Mouse (Mus musculus) ES-Bruce4 (cell line): Measurements from ENCODE around the gene Nfatc4. TPM values are rescaled to one million over a fixed set of nuclear protein-coding genes. Genes with fewer than 3 reads are reported as not detected.
A peak's percentile ranks its signal among the peaks of the same experiment; 100 is the strongest.

ENCODE experiments used
- H3K27ac ChIP-seq: 2 replicates; pipeline ENCODE4 v1.5.1; 2012; ENCODE audit warnings: low read length, inconsistent platforms; ENCODE audit not compliant: insufficient read depth
- H3K27me3 ChIP-seq: 2 replicates; pipeline ENCODE4 v1.6.1; 2012; ENCODE audit warnings: mild to moderate bottlenecking, low read length, inconsistent platforms; ENCODE audit not compliant: control insufficient read depth, poor library complexity, insufficient read depth, severe bottlenecking
- H3K36me3 ChIP-seq: 2 replicates; pipeline ENCODE4 v1.6.1; 2012; ENCODE audit warnings: inconsistent platforms, mild to moderate bottlenecking, low read length, moderate library complexity; ENCODE audit not compliant: control insufficient read depth, poor library complexity, insufficient read depth, severe bottlenecking
- H3K4me1 ChIP-seq: one replicate; pipeline ENCODE4 v1.8.1; 2011; ENCODE audit warnings: low read length; ENCODE audit not compliant: control insufficient read depth, insufficient read depth
- H3K4me3 ChIP-seq: 2 replicates; pipeline ENCODE4 v1.5.1; 2011; ENCODE audit warnings: low read depth, mild to moderate bottlenecking, low read length
- H3K9ac ChIP-seq: 2 replicates; pipeline ENCODE4 v1.6.1; 2012; ENCODE audit warnings: low read depth, mild to moderate bottlenecking, inconsistent platforms; ENCODE audit not compliant: poor library complexity, severe bottlenecking
- H3K9me3 ChIP-seq: replicated peaks from 2 replicates; pipeline ENCODE4 v1.6.1; 2012; ENCODE audit warnings: mild to moderate bottlenecking, low read length, inconsistent platforms; ENCODE audit not compliant: control insufficient read depth, poor library complexity, insufficient read depth, severe bottlenecking
- CTCF ChIP-seq: IDR thresholded peaks from one replicate; pipeline ENCODE4 v1.8.1; 2011; ENCODE audit warnings: low read depth, low read length
- EP300 ChIP-seq: IDR thresholded peaks from 2 replicates; pipeline ENCODE4 v1.6.1; 2011; ENCODE audit warnings: low read depth, low read length; ENCODE audit not compliant: insufficient read depth
- POLR2A ChIP-seq: IDR thresholded peaks from one replicate; pipeline ENCODE4 v1.8.1; 2011; ENCODE audit warnings: low read length; ENCODE audit not compliant: insufficient read depth
- polyA plus RNA-seq: library from polyadenylated mRNA; stranded (reverse); fragments of >200 nt; gene quantifications from 2 replicates; pipeline ENCODE4 v1.2.4, GENCODE M21; 2011; ENCODE audit warnings: low read depth; ENCODE audit not compliant: missing spikeins, insufficient read depth, insufficient read length

Nfatc4 gene
- polyA plus RNA-seq, 1 experiment = 57.7 TPM

DNA sequence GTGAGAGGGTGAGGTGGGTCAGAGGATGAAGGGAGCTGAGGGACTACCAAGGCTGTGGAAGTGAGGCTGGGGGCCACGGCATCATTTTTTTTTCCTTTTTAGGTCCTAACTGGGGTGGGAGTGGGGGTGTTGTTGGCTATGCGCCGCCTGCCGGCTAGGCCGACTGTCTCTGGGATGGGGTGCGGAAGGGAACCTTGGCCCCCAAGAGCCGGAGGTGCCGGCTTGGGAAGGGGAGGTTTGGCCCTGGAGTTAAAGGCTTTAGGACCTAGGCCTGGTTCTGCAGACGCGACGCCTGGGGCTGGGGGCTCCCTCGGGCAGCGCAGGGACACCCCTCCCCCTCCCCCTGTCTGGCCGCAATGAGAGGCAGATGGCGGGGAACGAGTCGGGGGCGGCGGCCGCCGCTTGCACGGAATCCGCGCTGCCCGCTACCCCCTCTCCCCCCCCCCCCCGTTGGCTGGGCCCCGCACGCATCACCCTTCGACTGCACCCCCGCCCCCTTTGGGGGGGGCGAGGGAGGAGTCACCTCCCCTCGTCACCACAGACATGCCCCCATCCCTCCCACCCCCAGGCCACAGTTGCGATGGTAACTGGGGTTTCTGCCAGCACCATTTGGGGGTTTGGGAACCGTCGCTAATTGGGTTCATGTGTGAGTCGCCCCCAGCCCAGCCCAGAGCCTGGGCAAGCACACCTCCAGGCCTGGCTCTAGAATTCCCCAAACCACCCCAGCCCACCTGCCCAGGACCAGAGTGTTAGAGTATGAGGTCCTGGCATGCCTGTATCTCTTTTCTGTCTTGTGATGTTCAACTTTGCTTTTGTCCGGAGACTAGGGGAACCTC is 2.5 kb downstream of the Nfatc4 start:
- Histone ChIP-seq H3K27ac (no peak overlapping the region), H3K9ac (peak overlapping the region; percentile 97), H3K4me3 (peak overlapping the region; percentile 69), H3K9me3 (no peaks in the 10 kb centered on the region), H3K36me3 (peaks cover 2% of the 10 kb centered on the region; the same call in 1 of the 2 replicates), H3K27me3 (no peaks in the 10 kb centered on the region), H3K4me1 (peaks cover 7% of the 10 kb centered on the region)
- TF ChIP-seq POLR2A (no peak), EP300 (no peak), CTCF (no peak)

DNA sequence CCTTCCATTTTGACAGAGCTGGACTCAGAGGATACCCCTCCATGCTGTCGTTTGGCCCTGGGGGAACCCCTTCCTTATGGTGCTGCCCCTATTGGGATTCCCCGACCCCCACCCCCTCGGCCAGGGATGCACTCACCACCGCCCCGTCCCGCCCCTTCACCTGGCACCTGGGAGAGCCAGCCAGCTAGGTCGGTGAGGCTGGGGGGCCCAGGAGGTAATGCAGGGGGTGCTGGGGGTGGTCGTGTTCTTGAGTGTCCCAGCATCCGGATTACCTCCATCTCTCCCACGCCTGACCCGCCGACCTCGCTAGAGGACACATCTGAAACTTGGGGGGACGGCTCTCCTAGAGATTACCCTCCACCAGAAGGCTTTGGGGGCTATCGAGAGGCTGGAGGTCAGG is 3.2 kb downstream of the Nfatc4 start:
- peaks cover 2% of the 10 kb centered on the region; the same call in 1 of the 2 replicates for H3K36me3 ChIP-seq
- H3K4me1 ChIP-seq = peaks cover 10% of the 10 kb centered on the region
- H3K4me3 ChIP-seq = peak overlapping the region; percentile 69
- peak overlapping the region; percentile 97 for H3K9ac ChIP-seq
- H3K27ac ChIP-seq = no peak overlapping the region
- no peaks in the 10 kb centered on the region for H3K9me3 ChIP-seq
- TF ChIP-seq CTCF (no peak), EP300 (no peak), POLR2A (no peak)
- H3K27me3 ChIP-seq = no peaks in the 10 kb centered on the region

DNA sequence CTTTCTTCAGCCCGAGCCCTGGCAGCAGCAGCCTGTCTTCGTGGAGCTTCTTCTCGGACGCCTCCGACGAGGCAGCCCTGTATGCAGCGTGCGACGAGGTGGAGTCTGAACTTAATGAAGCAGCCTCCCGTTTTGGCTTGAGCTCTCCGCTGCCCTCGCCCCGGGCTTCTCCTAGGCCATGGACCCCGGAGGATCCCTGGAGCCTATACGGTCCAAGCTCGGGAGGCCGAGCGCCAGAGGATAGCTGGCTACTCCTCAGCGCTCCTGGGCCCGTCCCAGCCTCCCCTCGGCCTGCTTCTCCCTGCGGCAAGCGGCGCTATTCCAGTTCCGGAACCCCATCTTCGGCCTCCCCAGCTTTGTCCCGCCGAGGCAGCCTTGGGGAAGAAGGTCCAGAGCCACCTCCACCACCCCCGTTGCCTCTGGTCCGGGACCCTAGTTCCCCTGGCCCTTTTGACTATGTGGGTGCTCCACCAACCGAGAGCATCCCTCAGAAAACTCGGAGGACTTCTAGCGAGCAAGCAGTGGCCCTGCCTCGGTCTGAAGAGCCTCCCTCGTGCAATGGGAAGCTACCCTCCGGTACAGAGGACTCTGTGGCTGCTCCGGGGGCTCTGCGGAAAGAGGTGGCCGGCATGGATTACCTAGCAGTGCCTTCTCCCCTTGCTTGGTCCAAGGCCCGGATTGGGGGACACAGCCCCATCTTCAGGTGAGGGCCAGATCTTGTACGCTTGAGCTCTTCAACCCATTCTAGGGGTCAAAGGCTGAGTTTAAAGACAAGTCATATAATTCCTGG is 3.8 kb downstream of the Nfatc4 start:
- H3K4me1 ChIP-seq = peaks cover 15% of the 10 kb centered on the region
- peaks cover 2% of the 10 kb centered on the region; the same call in 1 of the 2 replicates for H3K36me3 ChIP-seq
- H3K27ac ChIP-seq = no peak overlapping the region
- peak overlapping the region; percentile 97 for H3K9ac ChIP-seq
- H3K27me3 ChIP-seq = no peaks in the 10 kb centered on the region
- peak overlapping the region; percentile 69 for H3K4me3 ChIP-seq
- TF ChIP-seq POLR2A (no peak), CTCF (no peak), EP300 (no peak)
- no peaks in the 10 kb centered on the region for H3K9me3 ChIP-seq

DNA sequence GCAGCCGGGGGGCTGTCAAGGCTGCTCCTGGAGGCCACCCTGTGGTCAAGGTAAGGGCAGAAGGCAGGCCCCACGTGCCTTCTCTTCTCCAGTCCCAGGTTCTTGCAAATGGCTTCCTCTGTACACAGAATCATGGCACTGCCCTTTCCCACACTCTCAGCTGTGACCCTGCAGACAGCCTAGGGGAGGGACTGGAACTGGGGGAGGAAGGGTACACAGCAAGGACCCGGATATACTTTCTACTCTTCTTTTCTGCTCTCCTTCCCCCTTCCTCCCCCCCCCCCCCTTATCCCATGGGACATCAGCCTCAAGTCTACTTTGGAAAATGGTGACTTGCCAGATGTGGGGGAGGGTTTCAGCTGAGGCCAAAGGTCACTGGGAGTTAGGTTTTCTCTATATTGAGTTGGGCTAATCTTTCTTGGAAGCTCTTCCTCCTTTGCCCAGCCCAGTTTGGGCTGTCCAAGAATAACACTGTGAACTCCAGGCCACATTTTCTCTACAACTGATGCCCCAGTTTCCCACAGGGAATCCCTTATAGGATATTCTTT is 5.8 kb downstream of the Nfatc4 start:
- H3K9me3 ChIP-seq = no peaks in the 10 kb centered on the region
- H3K4me3 ChIP-seq = no peak overlapping the region
- peaks cover 2% of the 10 kb centered on the region; the same call in 1 of the 2 replicates for H3K36me3 ChIP-seq
- no peak overlapping the region for H3K27ac ChIP-seq
- no peak overlapping the region for H3K9ac ChIP-seq
- TF ChIP-seq POLR2A (no peak), EP300 (no peak), CTCF (no peak)
- no peaks in the 10 kb centered on the region for H3K27me3 ChIP-seq
- peaks cover 31% of the 10 kb centered on the region for H3K4me1 ChIP-seq

DNA sequence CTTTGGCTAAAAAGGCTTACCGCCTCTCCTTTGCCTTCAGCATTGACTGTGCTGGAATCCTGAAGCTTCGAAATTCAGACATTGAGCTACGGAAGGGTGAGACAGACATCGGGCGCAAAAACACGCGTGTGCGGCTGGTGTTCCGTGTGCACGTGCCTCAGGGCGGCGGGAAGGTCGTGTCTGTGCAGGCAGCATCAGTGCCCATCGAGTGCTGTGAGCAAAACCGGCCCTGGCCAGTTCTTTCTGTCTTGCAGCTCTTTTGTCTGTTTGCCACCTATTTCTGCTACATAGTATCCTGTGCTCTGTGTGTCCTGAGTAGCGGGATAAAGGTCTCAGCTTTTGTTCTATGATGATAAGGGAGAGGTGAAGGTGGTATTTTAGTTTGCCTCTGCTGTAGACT is 6.9 kb downstream of the Nfatc4 start:
- H3K27ac ChIP-seq = peak overlapping the region; percentile 55
- no peak overlapping the region for H3K9ac ChIP-seq
- peaks cover 40% of the 10 kb centered on the region for H3K4me1 ChIP-seq
- no peaks in the 10 kb centered on the region for H3K27me3 ChIP-seq
- no peaks in the 10 kb centered on the region for H3K9me3 ChIP-seq
- H3K4me3 ChIP-seq = no peak overlapping the region
- H3K36me3 ChIP-seq = peaks cover 2% of the 10 kb centered on the region; the same call in 1 of the 2 replicates
- TF ChIP-seq CTCF = no peak
- TF ChIP-seq EP300 = no peak
